Mouse (Mus musculus): ENCODE results near the gene Gm9945.

DNA sequence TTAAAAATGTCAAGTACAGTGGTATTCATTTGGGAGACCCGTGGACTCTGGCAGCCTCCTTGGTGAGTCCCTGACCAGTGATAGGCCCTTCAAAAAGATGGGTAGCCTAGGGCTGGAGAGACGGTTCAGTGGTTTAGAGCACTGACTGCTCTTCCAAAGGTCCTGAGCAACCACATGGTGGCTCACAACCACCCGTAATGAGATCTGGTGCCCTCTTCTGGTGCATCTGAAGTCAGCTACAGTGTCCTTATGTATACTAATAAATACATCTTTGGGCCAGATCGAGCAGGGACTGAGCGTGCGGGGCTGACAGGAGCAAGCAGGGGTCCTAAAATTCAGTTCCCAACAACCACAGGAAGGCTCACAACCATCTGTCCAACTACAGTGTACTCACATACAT, 36.1 kb upstream of the Gm9945 start:
- TF ChIP-seq CTCF (IDR thresholded peaks at IDR 0.05; ENCODE audit: borderline replicate concordance, control insufficient read depth, extremely low read depth, insufficient read depth, low read length, poor library complexity): no peak
- TF ChIP-seq POLR2A (IDR thresholded peaks at IDR 0.05; ENCODE audit: control insufficient read depth, extremely low read depth, insufficient read depth, low read length, poor library complexity): no peak

Data from thymus, adult 2 months (tissue).